Mouse (Mus musculus): ENCODE data around the gene Hspa8.

DNA sequence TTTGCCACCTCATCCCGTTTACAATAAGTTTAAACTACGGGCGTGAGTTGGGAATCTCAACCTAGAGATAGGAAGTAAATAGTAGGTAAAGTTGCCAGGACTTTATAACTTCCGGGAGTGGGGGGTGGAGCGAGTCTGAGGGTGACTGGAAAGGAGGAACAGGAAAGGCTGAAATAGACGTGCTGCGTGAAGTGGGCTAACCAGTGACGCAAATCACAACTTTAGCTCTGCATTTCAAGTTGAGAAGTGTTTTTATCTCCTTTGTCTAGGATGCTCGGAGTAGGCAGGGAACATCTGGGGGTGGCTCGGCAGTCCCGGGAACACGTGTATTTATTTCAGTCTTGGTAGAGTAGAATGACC, 35.2 kb upstream of the Hspa8 start:
- no peak for TF ChIP-seq CTCF (IDR thresholded peaks at IDR 0.05; ENCODE audit: low read depth, low read length)
- TF ChIP-seq TAL1 (conservative IDR thresholded peaks at IDR 0.05; ENCODE audit: low read depth, low read length) = no peak
- no peak for TF ChIP-seq POLR2AphosphoS5 (IDR thresholded peaks at IDR 0.05; ENCODE audit: insufficient replicate concordance, low read depth, low read length)
